Mouse (Mus musculus) frontal cortex, postnatal 25 days (tissue): Measurements from ENCODE around the gene Olfr31.

Experiments
- DNase-seq, 2 experiments: peaks; one replicate each; pipeline ENCODE4 v3.0.0; 2022; ENCODE audit warnings: low spot score in 2 of 2

The Olfr31 gene

GRCm38 (mm10) chr14:14322528-14322927 lies at the start of gene Olfr31:
Olfr31 (plus strand) TSS chr14:14322828.
- DNase-seq = no peak

GRCm38 (mm10) chr14:14294426-14294825 lies 28.2 kb upstream of the Olfr31 start:
- DNase-seq = no peak

- DNase-seq = no peak
Observed at GRCm38 (mm10) chr14:14308938-14309337, 13.7 kb upstream of the Olfr31 start.

DNA sequence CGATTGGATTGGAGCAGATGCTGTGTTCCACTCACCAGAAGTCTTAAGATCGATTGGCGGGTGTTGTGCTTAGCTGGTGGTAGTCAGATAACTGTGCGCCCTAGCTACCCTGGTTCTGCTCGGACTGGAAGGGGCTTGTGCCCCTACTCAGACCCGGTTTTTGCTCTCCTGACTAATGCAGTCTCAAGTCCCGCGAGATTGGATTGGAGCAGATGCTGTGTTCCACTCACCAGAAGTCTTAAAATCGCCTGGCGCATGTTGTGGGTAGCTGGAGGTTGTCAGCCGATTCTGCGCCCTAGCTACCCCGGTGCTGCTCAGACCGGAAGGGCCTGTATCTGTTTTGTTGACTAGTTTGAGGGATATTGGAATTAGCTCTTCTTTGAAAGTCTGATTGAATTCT lies 13.2 kb upstream of the Olfr31 start:
- DNase-seq = no peak

GRCm38 (mm10) chr14:14345113-14345871 lies 22.7 kb downstream of the Olfr31 start:
- DNase-seq = peak; percentile 65 to 68

GRCm38 (mm10) chr14:14345948-14346812 lies 23.6 kb downstream of the Olfr31 start, which contains the start of gene Il3ra:
Il3ra (plus strand) TSS chr14:14346275.
- peak; percentile 39 to 57 for DNase-seq

DNA sequence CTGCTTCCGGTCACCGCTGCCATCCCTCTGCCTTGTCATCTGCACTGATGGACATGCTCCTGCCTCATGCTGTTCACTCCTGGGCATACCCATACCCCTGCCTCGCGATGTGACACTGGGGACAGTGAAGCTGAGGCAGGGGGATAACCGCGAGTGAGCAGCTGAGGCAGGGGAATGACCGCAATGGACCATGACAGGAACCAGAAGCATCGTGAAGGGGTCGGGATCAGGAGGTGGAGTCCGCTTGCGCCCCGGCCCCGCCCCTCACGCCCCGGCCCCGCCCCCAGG lies 24.1 kb downstream of the Olfr31 start:
- DNase-seq = no peak

GRCm38 (mm10) chr14:14347151-14347835 lies 24.7 kb downstream of the Olfr31 start:
- DNase-seq = peak in 1 of 2 experiments; percentile 10

- peak in 1 of 2 experiments; percentile 4 for DNase-seq
Observed at GRCm38 (mm10) chr14:14347836-14348621, 25.4 kb downstream of the Olfr31 start.

GRCm38 (mm10) chr14:14348674-14349401 lies 26.2 kb downstream of the Olfr31 start:
- peak in 1 of 2 experiments; percentile 3 for DNase-seq

GRCm38 (mm10) chr14:14349485-14350262 lies 27.0 kb downstream of the Olfr31 start:
- peak in 1 of 2 experiments; percentile 3 for DNase-seq

GRCm38 (mm10) chr14:14350263-14351147 lies 27.9 kb downstream of the Olfr31 start:
- DNase-seq = no peak

GRCm38 (mm10) chr14:14351148-14351455 lies 28.5 kb downstream of the Olfr31 start:
- DNase-seq = no peak

- DNase-seq = no peak
Observed at GRCm38 (mm10) chr14:14351721-14352590, 29.3 kb downstream of the Olfr31 start.

DNA sequence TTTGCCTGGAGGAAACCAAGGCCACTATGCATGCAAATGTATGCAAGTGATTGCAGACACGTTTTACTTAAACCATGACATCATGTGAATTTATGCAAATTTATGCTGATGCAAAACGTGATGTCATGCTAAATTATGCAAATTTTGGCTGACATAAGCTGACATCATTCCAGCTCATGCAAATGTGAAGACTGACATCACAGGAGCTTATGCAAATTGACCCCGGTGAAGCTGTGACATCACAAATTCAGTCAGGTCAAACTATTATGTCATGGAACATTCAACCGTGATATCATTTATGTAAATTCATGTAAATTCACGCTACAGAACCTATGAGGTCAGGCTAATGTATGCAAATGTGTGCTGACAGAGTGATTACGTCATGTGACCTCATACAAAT lies 30.0 kb downstream of the Olfr31 start:
- DNase-seq = no peak

- DNase-seq = no peak
Observed at GRCm38 (mm10) chr14:14353081-14353732, 30.6 kb downstream of the Olfr31 start.

GRCm38 (mm10) chr14:14353740-14354510 lies 31.3 kb downstream of the Olfr31 start:
- DNase-seq = no peak
